Mouse (Mus musculus): Measurements from ENCODE around the gene Txndc8. TPM values are rescaled to one million over a fixed set of nuclear protein-coding genes. Genes with fewer than 3 reads are reported as not detected.

Gene Txndc8
- total and polyA plus RNA-seq, 3 experiments, result not detected

- 1% methylated on average over 25 of the region's 25 CpGs for WGBS
Observed at GRCm38 (mm10) chr4:57955544-57955958, 53.4 kb downstream of the Txndc8 start.

GRCm38 (mm10) chr4:57954991-57955390, 53.9 kb downstream of the Txndc8 start:
- no peaks in the 10 kb centered on the region for H3K27me3 ChIP-seq (ENCODE audit: control insufficient read depth, insufficient read depth, low read length)
- H3K79me2 ChIP-seq (replicated peaks; ENCODE audit: control insufficient read depth, insufficient read depth, low read length), result no peaks in the 10 kb centered on the region
- no peak overlapping the region for H3K9ac ChIP-seq (ENCODE audit: low read depth, low read length)
- peak overlapping the region; percentile 81 for H3K4me3 ChIP-seq
- DNase-seq, result no peak
- no peaks in the 10 kb centered on the region for H3K36me3 ChIP-seq (ENCODE audit: control insufficient read depth, insufficient read depth, low read length)
- no peak for TF ChIP-seq POLR2A (IDR thresholded peaks at IDR 0.05; ENCODE audit: insufficient read depth, low read depth, low read length)
- no peak for TF ChIP-seq EP300 (IDR thresholded peaks at IDR 0.05; ENCODE audit: insufficient read depth, low read depth, low read length)
- TF ChIP-seq CTCF (IDR thresholded peaks at IDR 0.05), result no peak
- 75% methylated on average over 8 of the region's 8 CpGs for WGBS
- H3K27ac ChIP-seq, result peak overlapping the region; percentile 93
- H3K4me1 ChIP-seq (ENCODE audit: control insufficient read depth, insufficient read depth, low read length), result peaks cover 7% of the 10 kb centered on the region
- intact Hi-C loops (cut with DNase I), result loop anchor here (5.0 to 10.0 kb wide), 3 partner anchors 127 to 1050 kb away; partner anchors contain the start of genes Ecpas and Gm20503

More at GRCm38 (mm10) chr4:57955544-57955958, 53.4 kb downstream of the Txndc8 start:
- peak overlapping the region; percentile 93 for H3K27ac ChIP-seq
- peak overlapping the region; percentile 81 for H3K4me3 ChIP-seq
- no peaks in the 10 kb centered on the region for H3K27me3 ChIP-seq (ENCODE audit: control insufficient read depth, insufficient read depth, low read length)
- H3K36me3 ChIP-seq (ENCODE audit: control insufficient read depth, insufficient read depth, low read length), result no peaks in the 10 kb centered on the region
- H3K4me1 ChIP-seq (ENCODE audit: control insufficient read depth, insufficient read depth, low read length), result peaks cover 7% of the 10 kb centered on the region
- DNase-seq, result peak; percentile 79 to 80
- no peak for TF ChIP-seq CTCF (IDR thresholded peaks at IDR 0.05)
- TF ChIP-seq POLR2A (IDR thresholded peaks at IDR 0.05; ENCODE audit: insufficient read depth, low read depth, low read length), result no peak; the same call in 1 of the 2 replicates
- TF ChIP-seq EP300 (IDR thresholded peaks at IDR 0.05; ENCODE audit: insufficient read depth, low read depth, low read length), result no peak
- peak overlapping the region; percentile 91 for H3K9ac ChIP-seq (ENCODE audit: low read depth, low read length)
- intact Hi-C loops (cut with DNase I), result loop anchor here (5.0 to 10.0 kb wide), 3 partner anchors 127 to 1049 kb away; partner anchors contain the start of genes Ecpas and Gm20503
- H3K79me2 ChIP-seq (replicated peaks; ENCODE audit: control insufficient read depth, insufficient read depth, low read length), result no peaks in the 10 kb centered on the region

- no peak overlapping the region for H3K27ac ChIP-seq
- TF ChIP-seq EP300 (IDR thresholded peaks at IDR 0.05; ENCODE audit: insufficient read depth, low read depth, low read length) (no peak), CTCF (IDR thresholded peaks at IDR 0.05) (no peak), POLR2A (IDR thresholded peaks at IDR 0.05; ENCODE audit: insufficient read depth, low read depth, low read length) (no peak)
- H3K9ac ChIP-seq (ENCODE audit: low read depth, low read length), result no peak overlapping the region
- WGBS, result 68% methylated on average over 6 of the region's 6 CpGs
- no peaks in the 10 kb centered on the region for H3K27me3 ChIP-seq (ENCODE audit: control insufficient read depth, insufficient read depth, low read length)
- H3K4me3 ChIP-seq, result no peak overlapping the region; the same call in 1 of the 2 replicates
- H3K79me2 ChIP-seq (replicated peaks; ENCODE audit: control insufficient read depth, insufficient read depth, low read length), result no peaks in the 10 kb centered on the region
- no peak for DNase-seq
- H3K36me3 ChIP-seq (ENCODE audit: control insufficient read depth, insufficient read depth, low read length), result no peaks in the 10 kb centered on the region
- intact Hi-C loops (cut with DNase I), result loop anchor here (10.0 kb wide), 2 partner anchors 960 to 1050 kb away; partner anchors contain the start of genes Ecpas and Gm20503
- H3K4me1 ChIP-seq (ENCODE audit: control insufficient read depth, insufficient read depth, low read length), result peaks cover 7% of the 10 kb centered on the region
Observed at GRCm38 (mm10) chr4:57954580-57954979, 54.3 kb downstream of the Txndc8 start.

GRCm38 (mm10) chr4:57953796-57954195, 55.1 kb downstream of the Txndc8 start:
- 90% methylated on average over 7 of the region's 7 CpGs for WGBS
- no peak overlapping the region for H3K27ac ChIP-seq
- no peak overlapping the region for H3K4me3 ChIP-seq
- no peak for DNase-seq
- peaks cover 4% of the 10 kb centered on the region; the same call in 1 of the 2 replicates for H3K36me3 ChIP-seq (ENCODE audit: control insufficient read depth, insufficient read depth, low read length)
- no peaks in the 10 kb centered on the region for H3K79me2 ChIP-seq (replicated peaks; ENCODE audit: control insufficient read depth, insufficient read depth, low read length)
- no peak overlapping the region for H3K9ac ChIP-seq (ENCODE audit: low read depth, low read length)
- H3K4me1 ChIP-seq (ENCODE audit: control insufficient read depth, insufficient read depth, low read length), result peaks cover 7% of the 10 kb centered on the region
- TF ChIP-seq POLR2A (IDR thresholded peaks at IDR 0.05; ENCODE audit: insufficient read depth, low read depth, low read length), result no peak
- TF ChIP-seq EP300 (IDR thresholded peaks at IDR 0.05; ENCODE audit: insufficient read depth, low read depth, low read length), result no peak
- no peak for TF ChIP-seq CTCF (IDR thresholded peaks at IDR 0.05)
- H3K27me3 ChIP-seq (ENCODE audit: control insufficient read depth, insufficient read depth, low read length), result no peaks in the 10 kb centered on the region
- intact Hi-C loops (cut with DNase I), result loop anchor here (10.0 kb wide), 2 partner anchors 961 to 1051 kb away; partner anchors contain the start of genes Ecpas and Gm20503

DNA sequence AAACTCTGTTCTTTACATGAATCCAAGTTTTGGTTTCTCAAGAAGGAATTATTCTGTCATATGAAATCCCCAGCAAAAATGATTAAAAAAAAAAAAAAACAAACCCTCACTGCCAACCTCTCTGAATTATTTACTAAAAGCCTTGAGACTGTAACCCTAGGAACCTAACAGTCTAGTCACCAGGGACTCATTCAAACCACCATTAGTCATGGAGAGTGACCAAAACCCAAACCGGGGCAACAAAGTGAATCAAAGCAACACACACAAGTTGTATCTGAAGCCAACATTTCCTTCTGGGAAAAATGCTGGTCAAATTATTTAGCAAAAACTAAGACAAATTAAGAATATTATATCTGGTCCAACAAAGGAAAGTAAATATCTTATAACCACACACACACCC, 56.0 kb downstream of the Txndc8 start:
- DNase-seq, result no peak
- no peak overlapping the region for H3K27ac ChIP-seq
- H3K4me1 ChIP-seq (ENCODE audit: control insufficient read depth, insufficient read depth, low read length), result peaks cover 7% of the 10 kb centered on the region
- peaks cover 8% of the 10 kb centered on the region for H3K36me3 ChIP-seq (ENCODE audit: control insufficient read depth, insufficient read depth, low read length)
- TF ChIP-seq EP300 (IDR thresholded peaks at IDR 0.05; ENCODE audit: insufficient read depth, low read depth, low read length), result no peak
- TF ChIP-seq POLR2A (IDR thresholded peaks at IDR 0.05; ENCODE audit: insufficient read depth, low read depth, low read length), result no peak
- TF ChIP-seq CTCF (IDR thresholded peaks at IDR 0.05), result no peak
- WGBS, result 56% methylated on average over 1 of the region's 1 CpGs
- H3K27me3 ChIP-seq (ENCODE audit: control insufficient read depth, insufficient read depth, low read length), result no peaks in the 10 kb centered on the region
- intact Hi-C loops (cut with DNase I), result loop anchor here (10.0 kb wide), 2 partner anchors 962 to 1052 kb away; partner anchors contain the start of genes Ecpas and Gm20503
- no peak overlapping the region for H3K9ac ChIP-seq (ENCODE audit: low read depth, low read length)
- no peaks in the 10 kb centered on the region for H3K79me2 ChIP-seq (replicated peaks; ENCODE audit: control insufficient read depth, insufficient read depth, low read length)
- H3K4me3 ChIP-seq, result no peak overlapping the region

DNA sequence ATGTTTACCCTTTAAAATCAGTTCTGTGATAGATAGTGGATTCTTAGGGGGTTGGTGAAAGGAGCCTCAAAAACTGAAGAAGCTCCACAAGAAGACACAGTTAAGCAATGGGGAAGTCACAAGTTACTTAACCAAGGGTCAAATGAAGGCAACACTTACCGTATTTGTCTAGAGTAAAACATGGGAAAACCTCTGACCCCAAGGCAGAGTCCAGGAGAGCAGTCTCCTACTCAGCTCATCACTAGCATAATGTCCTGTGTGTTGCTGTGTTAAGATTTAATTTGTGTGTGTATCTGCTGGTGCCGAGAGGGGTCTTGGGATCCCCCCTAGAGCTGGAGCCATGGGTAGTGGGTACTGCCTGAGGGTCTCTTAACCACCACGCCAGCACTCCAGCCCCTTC, 56.5 kb downstream of the Txndc8 start:
- H3K27ac ChIP-seq, result no peak overlapping the region
- intact Hi-C loops (cut with DNase I), result loop anchor here (10.0 kb wide), 2 partner anchors 962 to 1052 kb away; partner anchors contain the start of genes Ecpas and Gm20503
- peaks cover 5% of the 10 kb centered on the region for H3K4me1 ChIP-seq (ENCODE audit: control insufficient read depth, insufficient read depth, low read length)
- no peaks in the 10 kb centered on the region for H3K79me2 ChIP-seq (replicated peaks; ENCODE audit: control insufficient read depth, insufficient read depth, low read length)
- TF ChIP-seq EP300 (IDR thresholded peaks at IDR 0.05; ENCODE audit: insufficient read depth, low read depth, low read length), result no peak
- TF ChIP-seq POLR2A (IDR thresholded peaks at IDR 0.05; ENCODE audit: insufficient read depth, low read depth, low read length), result no peak
- no peak for TF ChIP-seq CTCF (IDR thresholded peaks at IDR 0.05)
- no peaks in the 10 kb centered on the region for H3K27me3 ChIP-seq (ENCODE audit: control insufficient read depth, insufficient read depth, low read length)
- DNase-seq, result no peak
- WGBS, result 91% methylated on average over 3 of the region's 3 CpGs
- H3K36me3 ChIP-seq (ENCODE audit: control insufficient read depth, insufficient read depth, low read length), result peaks cover 8% of the 10 kb centered on the region
- no peak overlapping the region for H3K9ac ChIP-seq (ENCODE audit: low read depth, low read length)
- H3K4me3 ChIP-seq, result no peak overlapping the region

Measured in heart, adult 2 months (tissue).